Mouse (Mus musculus): ENCODE data around the gene Etv6.

Gene Etv6

DNA sequence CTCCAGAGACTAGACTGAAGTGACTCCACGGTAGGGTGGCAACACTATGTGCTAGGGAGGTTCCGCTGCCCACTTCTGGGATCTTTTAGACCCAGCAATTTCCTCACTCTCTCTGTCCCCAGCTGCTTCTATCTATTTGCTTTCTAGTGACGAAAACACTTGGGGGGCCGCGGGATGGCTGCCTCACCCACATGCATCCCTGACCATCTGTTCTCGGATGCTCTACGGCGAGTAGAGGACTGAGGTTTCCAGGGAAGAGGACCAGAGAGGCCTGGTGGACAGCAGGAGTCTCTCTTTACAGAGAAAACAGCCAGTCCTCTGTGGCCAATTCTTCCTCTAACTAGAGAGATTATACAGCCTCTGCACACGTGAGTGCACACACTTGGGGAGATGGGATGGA lies 43.6 kb downstream of the Etv6 start:
- DNase-seq: no peak

- no peak for DNase-seq
These were observed 44.1 kb downstream of the Etv6 start for GRCm38 (mm10) chr6:134079563-134079962.

DNA sequence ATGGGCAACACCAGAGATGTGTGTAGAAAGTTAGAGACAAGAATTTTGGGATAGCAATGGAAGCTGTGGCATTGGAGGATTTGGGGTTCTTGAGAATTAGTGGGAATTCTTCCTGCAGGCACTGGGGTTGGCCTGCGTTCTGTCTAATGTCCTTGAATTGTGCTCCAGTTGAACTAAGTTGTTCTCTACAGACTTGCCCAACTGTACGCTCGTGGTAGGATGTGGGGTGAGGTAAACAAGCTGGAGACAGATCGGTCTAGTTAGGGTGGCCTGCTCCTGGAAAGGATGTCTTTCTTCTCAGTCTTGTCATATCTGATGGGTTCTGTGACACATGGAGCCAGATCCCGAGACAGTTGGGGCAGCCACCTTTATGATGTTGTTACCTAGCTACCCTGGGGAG lies 45.4 kb downstream of the Etv6 start:
- DNase-seq: no peak

DNA sequence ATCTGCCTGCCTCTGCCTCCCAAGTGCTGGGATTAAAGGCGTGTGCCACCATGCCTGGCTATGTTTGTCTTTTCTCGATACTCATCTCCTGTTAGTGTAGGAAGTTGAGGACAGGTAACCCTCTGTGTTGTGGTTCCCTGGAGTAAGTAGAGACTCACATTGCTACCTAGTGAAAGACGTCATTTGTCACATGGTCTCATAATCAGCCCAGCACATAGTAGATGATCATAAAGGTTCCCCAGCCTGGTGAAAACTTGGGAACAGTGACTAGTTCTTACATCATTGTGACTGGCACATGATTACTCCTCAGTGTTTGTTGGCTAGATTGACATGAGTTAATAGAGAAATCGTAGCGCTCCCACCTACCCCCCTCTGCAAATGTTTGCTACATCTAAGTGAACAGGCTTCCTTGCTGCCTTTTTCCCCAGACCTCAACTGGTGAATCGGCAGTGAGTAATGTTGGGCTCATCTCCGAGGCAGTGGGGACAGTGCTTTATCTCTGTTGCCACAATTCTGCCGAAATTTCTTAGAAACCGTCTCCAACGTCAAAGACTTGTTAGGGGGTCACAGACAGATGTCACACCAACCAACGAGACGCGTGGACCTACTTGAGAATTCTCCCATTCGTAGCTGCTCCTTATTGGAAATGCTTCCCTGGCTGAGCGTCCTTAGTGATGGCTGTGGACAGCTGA lies 46.9 kb downstream of the Etv6 start:
- DNase-seq: no peak

GRCm38 (mm10) chr6:134083428-134083827 lies 47.9 kb downstream of the Etv6 start:
- DNase-seq: no peak

DNA sequence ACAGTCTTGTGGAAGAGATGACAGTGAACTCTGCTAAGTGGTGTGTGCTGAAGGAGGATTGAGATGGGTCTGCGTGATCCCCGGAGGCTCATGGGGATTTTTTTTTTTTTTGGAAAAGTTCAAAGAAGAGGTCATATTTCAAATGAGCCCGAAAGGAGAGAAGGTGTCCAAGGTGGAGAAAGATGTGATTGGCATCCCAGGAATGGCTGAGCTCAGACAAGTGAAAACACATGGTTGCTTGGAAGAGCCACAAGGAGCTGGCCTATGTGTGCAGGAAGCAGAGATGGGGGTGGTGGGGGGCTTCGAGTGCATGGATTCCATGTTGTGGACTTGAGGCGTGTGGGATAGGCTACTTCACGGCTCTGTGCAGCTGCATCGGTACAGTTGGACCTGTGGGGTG lies 50.9 kb downstream of the Etv6 start:
- no peak for DNase-seq

DNA sequence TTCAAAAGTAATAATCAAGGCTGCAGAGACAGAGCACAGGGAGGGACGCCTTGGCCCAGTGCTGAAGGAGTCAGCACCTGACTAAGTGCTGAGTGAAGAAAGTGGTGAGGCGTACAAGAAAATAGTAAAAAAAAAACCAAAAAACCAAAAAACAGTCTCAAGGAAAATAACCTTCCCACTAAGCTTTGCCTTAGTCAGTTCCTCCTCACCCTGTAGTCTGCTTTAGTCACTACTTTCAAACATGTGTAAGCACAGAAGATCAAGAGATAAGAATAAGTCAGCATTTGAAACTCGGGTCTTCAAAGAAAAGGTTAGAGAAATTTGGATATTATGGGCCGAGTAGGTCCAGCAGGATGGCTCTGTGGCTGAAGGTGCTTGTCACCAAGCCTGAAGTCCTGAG lies 52.2 kb downstream of the Etv6 start:
- no peak for DNase-seq

GRCm38 (mm10) chr6:134089671-134090377 lies 54.3 kb downstream of the Etv6 start:
- DNase-seq: no peak

GRCm38 (mm10) chr6:134090378-134090692 lies 54.8 kb downstream of the Etv6 start:
- no peak for DNase-seq

DNA sequence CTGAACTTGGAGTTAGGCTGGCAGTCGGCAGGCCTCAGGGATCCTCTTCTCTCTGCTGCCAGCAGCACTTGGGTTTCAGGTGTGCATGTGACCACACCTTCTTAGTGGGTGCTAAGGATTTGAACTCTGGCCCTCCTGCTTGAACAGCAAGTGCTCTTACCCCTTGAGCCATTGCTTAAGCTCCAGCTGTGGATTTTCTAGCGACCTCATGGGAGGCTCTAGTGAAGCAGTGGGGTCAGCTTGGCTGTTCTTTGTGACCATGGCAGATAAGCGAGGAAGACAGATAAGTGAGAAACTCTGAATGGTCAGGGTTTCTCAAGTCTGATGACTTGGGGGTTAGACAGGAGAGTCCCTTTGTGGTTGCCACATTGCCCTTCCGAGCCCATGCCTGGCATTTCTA lies 55.4 kb downstream of the Etv6 start:
- no peak for DNase-seq

DNA sequence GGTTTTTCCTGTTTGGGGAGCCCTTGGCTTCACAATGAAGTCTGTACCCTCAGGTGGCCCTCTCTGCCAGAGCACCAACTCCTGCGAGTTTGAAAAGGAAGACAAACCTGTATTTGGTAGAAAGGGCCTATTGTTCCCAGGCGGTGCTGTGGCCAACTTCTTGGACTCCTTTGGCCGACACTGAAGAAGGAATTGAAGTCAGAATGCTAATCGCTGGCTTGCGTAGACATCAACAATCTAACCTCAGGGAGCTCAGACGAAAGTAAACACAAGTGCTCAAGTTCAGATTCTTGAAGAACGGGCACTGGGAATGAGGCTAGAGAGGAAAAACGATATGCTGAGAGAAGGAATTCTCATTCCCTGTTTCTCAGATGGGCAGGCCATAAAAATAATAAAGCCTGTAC lies 55.9 kb downstream of the Etv6 start:
- DNase-seq: no peak

DNA sequence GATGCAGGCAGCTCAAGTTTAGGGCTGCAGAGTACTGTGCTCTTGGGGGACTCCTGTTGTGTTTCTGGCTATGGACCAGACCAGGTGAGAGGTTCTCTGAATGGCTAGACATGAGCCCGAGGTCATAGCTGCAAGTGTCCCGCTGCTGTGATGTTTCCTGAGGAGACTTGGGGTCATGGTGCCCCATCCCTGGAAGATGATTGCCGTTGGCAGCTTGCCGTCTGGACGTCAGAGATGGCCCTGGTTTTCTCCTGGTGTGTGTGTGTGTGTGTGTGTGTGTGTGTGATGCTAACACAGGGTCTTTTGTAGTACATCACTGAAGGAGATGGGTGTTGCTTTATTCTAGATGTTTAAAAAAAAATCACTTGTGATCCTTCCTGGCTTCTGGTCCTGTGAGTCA lies 58.6 kb downstream of the Etv6 start:
- DNase-seq: no peak

GRCm38 (mm10) chr6:134094620-134095019 lies 59.1 kb downstream of the Etv6 start:
- no peak for DNase-seq

GRCm38 (mm10) chr6:134095582-134095981 lies 60.1 kb downstream of the Etv6 start:
- DNase-seq: no peak

DNA sequence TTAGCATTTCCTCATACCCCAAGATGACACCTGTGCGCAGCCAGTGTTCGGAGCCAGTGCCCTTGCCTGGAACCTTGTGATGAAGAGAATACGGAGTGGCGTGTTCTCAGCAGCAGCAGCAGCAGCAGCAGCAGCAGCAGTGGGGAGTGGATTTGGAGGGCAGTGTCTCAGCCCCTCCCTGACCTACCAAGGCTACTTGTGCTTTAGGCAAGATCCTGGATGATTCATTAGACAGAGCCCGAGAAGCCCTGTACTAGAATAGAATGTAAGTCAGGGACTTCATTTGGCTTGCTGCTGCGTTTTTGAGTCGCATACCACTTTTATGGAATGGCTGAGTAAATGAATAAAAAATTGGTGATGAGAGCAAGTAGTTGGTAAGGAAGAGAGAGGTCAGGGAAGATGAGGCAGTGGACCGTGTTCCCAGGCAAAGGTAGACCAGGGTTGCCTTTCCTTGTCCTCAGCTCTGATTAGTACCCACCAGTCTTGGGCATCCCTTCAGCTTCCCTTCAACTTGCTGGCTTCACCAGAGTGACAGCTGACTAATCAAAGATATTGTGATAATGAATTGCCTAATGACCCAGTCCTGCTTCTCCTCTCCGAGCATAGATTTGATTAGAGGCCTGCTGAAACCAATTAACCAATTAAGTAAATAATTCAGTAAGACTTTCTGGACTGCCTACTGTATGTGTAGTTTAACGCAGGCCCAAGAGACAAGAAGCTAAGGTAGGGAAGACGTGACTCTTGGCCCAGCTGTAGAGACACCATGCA lies 64.7 kb downstream of the Etv6 start:
- no peak for DNase-seq

DNA sequence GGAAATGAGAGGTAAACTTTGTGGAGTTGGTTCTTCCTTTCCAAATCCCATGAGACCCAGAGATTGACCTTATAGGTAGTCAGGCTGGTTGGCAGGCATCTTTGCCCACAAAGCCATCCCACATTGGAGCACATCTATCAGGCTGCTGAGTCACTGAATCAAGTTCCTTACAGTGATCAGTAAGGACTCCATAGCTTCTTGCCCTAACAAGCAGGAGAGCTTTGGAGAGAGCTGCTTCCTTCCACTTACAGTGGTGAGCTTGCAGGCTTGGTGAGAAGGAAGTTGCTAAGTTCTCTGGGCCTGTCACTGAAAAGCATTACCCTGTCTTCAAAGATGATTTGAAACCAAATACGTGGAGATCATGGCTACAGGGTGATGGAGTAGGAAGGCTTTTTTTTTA lies 66.9 kb downstream of the Etv6 start:
- DNase-seq: no peak

DNA sequence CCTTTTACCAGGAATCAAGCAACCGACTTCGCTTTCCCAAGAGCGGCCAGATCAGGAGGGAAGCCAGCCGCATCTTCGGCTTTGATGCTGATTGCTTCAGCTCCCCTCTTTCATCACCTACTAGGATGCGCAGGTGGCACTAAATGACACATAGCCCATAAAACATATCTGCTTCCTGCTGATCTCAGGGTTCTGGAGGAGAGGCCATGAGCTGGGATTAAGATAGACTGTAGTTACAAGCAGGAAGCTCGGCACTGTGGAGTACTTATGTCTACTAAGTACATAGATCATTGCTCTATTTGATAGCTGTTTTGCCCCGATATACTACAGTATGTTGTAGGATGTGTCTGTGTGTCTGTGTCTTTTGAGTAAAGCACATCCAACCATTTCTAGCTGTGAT lies 68.0 kb downstream of the Etv6 start:
- DNase-seq: no peak

DNA sequence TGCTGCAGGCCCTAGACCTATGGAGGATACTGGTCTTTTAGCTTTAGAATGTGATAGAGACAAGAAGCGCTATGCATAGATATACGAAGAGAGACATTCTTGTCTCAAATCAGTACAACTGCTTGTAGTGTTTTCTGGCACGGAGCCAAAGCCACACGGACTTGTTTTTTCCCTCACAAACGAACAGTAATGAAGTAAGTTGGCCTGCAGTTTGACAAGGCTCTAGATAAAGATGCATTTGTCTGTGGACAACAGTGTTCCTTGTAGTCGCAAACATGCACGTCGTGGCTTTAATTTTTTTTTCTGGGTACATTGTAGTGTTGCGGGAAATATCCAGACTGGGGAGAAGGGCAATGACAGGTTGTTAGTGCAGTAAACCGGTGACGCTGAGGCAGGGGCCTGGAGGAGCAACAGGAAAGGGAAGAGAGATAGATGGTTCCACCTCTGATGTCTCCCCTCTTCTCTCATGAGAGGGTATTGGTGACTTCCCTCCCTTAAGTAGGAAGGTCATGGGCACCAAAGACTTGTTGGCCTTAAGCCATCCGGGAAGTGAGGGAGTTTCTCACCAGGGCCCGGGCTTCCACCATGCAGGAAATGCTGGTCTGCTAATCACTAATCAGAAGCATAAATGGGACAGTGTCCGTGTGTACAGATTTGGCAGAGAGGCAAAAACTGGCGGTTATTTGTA lies 70.2 kb downstream of the Etv6 start:
- DNase-seq: peak in 1 of 2 experiments; percentile 43

DNA sequence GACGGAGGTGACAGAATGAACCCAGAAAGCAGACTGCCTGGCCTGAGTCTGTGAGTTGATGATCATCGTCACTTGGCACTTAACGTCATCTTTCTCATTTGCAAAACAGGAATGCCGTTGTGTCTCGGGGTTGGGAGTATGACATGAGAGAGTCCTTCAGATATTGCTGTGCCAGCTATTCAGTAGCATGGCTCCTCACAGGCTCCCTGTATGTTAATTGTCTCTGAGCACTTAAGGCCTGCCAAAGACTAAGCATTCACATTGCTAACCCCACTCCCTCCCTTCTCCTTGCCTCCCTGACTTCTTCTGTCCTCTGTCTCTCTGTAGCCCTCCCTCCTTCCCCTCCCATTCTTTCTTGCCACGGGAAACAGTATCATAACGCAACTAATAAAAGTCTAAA lies 72.2 kb downstream of the Etv6 start:
- DNase-seq: no peak

- no peak for DNase-seq
These were observed 74.2 kb downstream of the Etv6 start for GRCm38 (mm10) chr6:134109675-134110074.

DNA sequence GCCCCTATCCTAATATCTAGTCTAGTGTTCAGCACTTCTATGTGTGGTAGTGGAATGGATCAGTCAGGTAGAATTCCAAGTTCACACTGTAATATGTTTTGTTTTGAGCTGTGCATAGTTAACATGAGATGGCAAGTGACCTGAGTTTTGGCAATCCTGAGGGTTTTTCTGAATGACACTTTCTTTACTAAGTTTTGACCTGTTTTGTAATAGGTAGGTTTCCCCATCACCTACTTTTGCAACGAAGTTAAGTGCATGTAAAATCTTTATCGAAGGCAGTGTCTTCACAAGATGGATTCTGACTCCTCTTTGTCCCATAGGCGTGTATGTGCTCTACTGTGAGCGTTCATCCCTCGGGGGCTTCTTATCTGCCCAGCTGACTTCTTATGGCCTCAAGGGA lies 74.7 kb downstream of the Etv6 start:
- DNase-seq: no peak

DNA sequence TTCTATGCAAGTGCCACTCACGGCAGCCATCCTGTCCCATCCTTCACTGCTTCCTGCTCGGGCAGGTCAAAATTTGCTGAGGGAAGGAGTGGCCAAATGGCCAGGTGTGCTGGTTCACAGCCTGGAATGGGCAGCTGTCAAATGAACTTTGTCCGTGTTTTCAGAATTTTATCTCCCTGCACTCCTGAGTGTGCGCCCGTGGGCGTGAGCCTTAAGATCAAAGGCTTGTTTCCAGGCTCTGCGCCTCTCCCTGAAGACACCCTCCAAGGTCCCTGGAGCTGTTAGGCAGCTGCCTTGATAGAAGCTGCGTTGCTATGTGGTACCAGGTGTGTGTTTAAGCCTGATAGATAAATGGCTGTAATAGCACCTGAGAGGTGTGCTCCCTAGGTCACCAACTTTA lies 76.1 kb downstream of the Etv6 start:
- DNase-seq: no peak

- no peak for DNase-seq
These were observed 77.3 kb downstream of the Etv6 start for GRCm38 (mm10) chr6:134112753-134113152.

- no peak for DNase-seq
These were observed 77.7 kb downstream of the Etv6 start for GRCm38 (mm10) chr6:134113168-134113567.

Data from lung, adult 18-20 months (tissue).